Mouse (Mus musculus): Measurements from ENCODE around the gene Car8.

DNA sequence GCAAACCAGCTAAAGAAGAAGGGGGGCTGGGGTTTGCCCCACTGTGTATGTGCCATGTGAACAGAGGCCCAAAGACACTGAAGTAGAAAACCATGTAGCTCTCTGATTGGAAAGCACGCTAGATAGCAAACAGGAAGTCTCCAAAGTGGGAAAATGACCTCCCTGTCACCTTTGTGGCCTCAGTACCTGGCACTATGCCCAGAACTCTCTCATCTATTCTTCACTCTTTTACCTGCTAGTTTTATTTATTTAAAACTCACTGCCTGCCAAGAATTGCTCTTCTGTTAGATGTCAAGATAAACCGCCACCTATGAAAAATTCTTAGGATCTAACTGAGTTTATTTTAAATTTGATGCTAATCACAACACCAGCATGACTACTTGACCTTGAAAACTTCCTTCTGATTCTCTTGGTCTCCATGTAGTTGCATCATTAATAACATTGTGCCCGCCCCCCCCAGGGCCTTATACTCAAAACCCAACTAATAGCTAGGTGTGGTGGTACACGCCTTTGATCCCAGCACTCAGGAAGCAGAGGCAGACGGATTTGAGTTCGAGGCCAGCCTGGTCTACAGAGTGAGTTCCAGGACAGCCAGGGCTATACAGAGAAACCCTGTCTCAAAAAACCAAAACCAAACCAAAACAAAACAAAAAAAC, 31.8 kb downstream of the Car8 start:
- TF ChIP-seq CTCF (IDR thresholded peaks at IDR 0.05; ENCODE audit: insufficient read depth, low read length) (no peak), POLR2A (IDR thresholded peaks at IDR 0.05; ENCODE audit: borderline replicate concordance, extremely low read depth, low read depth, low read length) (no peak)

Data from lung, adult 2 months (tissue).